Mouse (Mus musculus): Measurements from ENCODE around the gene Exog. TPM values are rescaled to one million over a fixed set of nuclear protein-coding genes. Genes with fewer than 3 reads are reported as not detected.
A peak's percentile ranks its signal among the peaks of the same experiment; 100 is the strongest.

The Exog gene
- polyA plus RNA-seq (2012): 0.06 TPM in 2 replicates

- H3K4me3 ChIP-seq (replicated peaks): peak within 1 kb of the TSS; percentile 75
- peaks cover 24% of the 10 kb centered on the region for H3K4me1 ChIP-seq (ENCODE audit: control insufficient read depth)
- no peaks in the 10 kb centered on the region for H3K27me3 ChIP-seq (ENCODE audit: control insufficient read depth)
- no peak for TF ChIP-seq GATA1 (IDR thresholded peaks at IDR 0.05; ENCODE audit: low read length)
- TF ChIP-seq TAL1 (IDR thresholded peaks at IDR 0.05; ENCODE audit: low read length): no peak
- no peaks in the 10 kb centered on the region for H3K9me3 ChIP-seq (ENCODE audit: control insufficient read depth, low read length)
- peaks cover 29% of the 10 kb centered on the region for H3K36me3 ChIP-seq (ENCODE audit: control insufficient read depth)
Measured at GRCm38 (mm10) chr9:119444738-119445429, at the start of gene Exog. TSS of gene Exog (plus strand) at chr9:119444943.

DNA sequence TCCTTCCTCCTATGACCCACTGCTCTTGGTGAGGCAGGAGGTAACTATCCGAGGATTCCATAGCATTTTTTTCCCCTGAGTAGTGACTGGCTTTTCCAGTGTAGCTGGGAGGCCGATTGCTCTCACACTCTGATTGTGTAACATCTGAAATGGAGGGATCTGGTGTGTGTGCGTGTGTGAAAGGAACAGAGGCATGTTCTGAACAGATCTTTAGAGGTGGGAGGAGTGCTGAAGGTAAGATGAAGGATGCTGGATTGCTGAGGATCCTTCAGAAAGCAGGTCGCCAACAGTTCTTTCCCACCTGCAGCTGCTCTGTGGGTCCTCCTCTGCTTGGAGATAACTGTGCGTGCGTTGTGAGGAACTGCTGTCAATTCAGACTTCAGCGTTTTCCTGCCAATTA, 43.4 kb upstream of the Exog start:
- TF ChIP-seq GATA1 (IDR thresholded peaks at IDR 0.05; ENCODE audit: low read length) (no peak), TAL1 (IDR thresholded peaks at IDR 0.05; ENCODE audit: low read length) (no peak)

DNA sequence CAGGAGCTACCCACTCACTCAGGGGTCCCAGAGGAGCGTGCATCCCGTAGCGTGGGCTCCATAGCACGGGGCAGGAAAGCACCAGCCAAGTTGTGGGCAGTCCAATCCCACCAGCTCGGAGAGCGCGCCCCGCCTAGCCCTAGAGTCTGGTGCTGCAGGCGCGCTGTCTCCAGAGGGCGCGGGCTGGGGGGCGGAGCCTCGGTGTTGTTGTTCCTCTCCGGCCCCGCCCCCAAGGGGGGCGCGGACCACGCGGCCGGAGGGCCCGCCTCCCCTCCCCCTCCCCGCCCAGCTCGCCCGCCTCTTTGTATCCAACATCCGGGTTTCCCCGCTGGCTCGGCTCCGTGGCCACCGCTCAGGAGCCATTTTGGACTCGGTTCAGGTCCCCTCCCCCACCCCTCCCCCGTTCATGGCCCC, 42.9 kb upstream of the Exog start, which contains the start of gene Acvr2b:
Gene Acvr2b (plus strand): TSS at position 318 of the 414 bp plus-strand sequence.
- H3K27me3 ChIP-seq (ENCODE audit: control insufficient read depth): peaks cover 46% of the 10 kb centered on the region
- TF ChIP-seq TAL1 (IDR thresholded peaks at IDR 0.05; ENCODE audit: low read length) (no peak), GATA1 (IDR thresholded peaks at IDR 0.05; ENCODE audit: low read length) (no peak)

More for the DNA sequence above, 43.4 kb upstream of the Exog start:
- H3K4me1 ChIP-seq (ENCODE audit: control insufficient read depth): peaks cover 16% of the 10 kb centered on the region
- peaks cover 46% of the 10 kb centered on the region for H3K27me3 ChIP-seq (ENCODE audit: control insufficient read depth)
- no peaks in the 10 kb centered on the region for H3K9me3 ChIP-seq (ENCODE audit: control insufficient read depth, low read length)
- peak overlapping the region; percentile 60 for H3K4me3 ChIP-seq (replicated peaks)
- H3K36me3 ChIP-seq (ENCODE audit: control insufficient read depth): no peaks in the 10 kb centered on the region

DNA sequence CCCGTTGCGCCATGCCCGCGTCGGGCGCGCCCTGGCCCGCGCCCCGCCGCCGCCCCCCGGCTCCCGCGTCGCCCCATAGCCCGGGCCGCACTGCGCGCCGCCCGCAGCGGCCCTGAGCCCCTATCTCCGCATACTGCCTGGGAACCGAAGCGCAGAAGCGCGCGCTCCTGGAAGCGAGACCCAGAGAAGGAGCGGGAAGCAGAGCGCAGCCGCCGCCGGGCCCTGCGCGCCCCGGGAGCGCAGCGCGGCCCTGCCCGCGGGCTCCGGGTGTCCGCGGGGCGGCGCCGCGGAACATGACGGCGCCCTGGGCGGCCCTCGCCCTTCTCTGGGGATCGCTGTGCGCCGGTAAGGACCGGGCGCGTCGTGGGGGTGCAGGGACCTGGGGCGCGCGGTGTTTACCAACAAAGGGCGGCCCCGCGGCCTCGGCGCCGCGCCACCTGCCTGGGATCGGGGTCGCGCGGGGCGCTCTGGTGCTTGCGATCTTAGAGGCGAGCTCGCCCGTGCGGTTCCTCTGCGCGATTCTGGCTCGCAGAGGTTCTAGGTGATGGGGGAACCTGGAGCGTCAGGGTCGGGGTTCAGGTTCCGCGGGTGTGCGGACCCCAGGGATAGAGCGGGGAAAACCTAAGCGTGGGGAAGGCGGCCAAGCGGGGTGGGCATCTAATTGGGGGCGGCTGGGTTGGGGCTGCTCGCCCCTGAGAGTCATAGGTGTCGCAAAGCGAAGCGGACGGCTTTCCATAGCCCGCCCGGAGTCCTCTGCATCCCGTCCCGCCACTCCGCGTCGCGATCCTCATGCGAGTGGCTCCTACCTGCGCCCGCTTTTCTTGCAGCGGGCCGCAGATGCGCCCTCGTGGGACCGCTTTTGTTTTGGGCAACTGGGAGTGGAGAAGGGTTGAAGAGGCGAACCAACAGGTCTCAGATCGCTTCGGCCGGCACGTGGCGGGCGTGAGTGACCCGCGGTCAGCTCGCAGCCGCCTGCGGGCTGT, 42.2 kb upstream of the Exog start:
- no peaks in the 10 kb centered on the region for H3K36me3 ChIP-seq (ENCODE audit: control insufficient read depth)
- H3K27me3 ChIP-seq (ENCODE audit: control insufficient read depth): peaks cover 46% of the 10 kb centered on the region

More for the DNA sequence above, 42.9 kb upstream of the Exog start, which contains the start of gene Acvr2b:
- Histone ChIP-seq H3K4me3 (replicated peaks) (peak within 1 kb of the TSS; percentile 60), H3K36me3 (ENCODE audit: control insufficient read depth) (no peaks in the 10 kb centered on the region), H3K4me1 (ENCODE audit: control insufficient read depth) (peaks cover 16% of the 10 kb centered on the region), H3K9me3 (ENCODE audit: control insufficient read depth, low read length) (no peaks in the 10 kb centered on the region)

DNA sequence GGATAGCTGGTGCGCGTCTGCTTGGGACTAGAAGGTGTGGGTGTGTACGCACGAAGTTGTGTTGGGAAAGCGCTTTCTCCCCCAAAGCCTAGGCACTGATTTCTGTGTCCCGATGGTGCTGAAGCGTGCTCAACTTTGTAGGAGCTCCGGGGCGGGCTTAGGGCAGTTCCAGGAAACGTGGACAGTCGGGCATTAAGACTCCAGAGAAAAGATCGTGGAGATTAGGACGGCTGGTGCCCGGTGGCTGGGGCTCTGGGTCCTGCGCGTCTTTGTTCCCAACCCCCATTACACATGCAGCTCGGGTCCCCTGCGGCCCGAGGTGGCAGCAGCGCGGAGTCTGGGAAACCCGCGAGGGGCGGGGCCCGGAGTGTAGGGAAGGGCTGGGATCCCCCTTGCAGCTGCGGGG, 41.5 kb upstream of the Exog start:
- Histone ChIP-seq H3K36me3 (ENCODE audit: control insufficient read depth) (no peaks in the 10 kb centered on the region), H3K27me3 (ENCODE audit: control insufficient read depth) (peaks cover 46% of the 10 kb centered on the region), H3K4me1 (ENCODE audit: control insufficient read depth) (peaks cover 16% of the 10 kb centered on the region), H3K4me3 (replicated peaks) (peak overlapping the region; percentile 60), H3K9me3 (ENCODE audit: control insufficient read depth, low read length) (no peaks in the 10 kb centered on the region)
- TF ChIP-seq GATA1 (IDR thresholded peaks at IDR 0.05; ENCODE audit: low read length): no peak
- TF ChIP-seq TAL1 (IDR thresholded peaks at IDR 0.05; ENCODE audit: low read length): no peak

More for the DNA sequence above, 42.2 kb upstream of the Exog start:
- no peaks in the 10 kb centered on the region for H3K9me3 ChIP-seq (ENCODE audit: control insufficient read depth, low read length)
- TF ChIP-seq TAL1 (IDR thresholded peaks at IDR 0.05; ENCODE audit: low read length) (no peak), GATA1 (IDR thresholded peaks at IDR 0.05; ENCODE audit: low read length) (no peak)
- H3K4me1 ChIP-seq (ENCODE audit: control insufficient read depth): peaks cover 16% of the 10 kb centered on the region
- peak overlapping the region; percentile 60 for H3K4me3 ChIP-seq (replicated peaks)

DNA sequence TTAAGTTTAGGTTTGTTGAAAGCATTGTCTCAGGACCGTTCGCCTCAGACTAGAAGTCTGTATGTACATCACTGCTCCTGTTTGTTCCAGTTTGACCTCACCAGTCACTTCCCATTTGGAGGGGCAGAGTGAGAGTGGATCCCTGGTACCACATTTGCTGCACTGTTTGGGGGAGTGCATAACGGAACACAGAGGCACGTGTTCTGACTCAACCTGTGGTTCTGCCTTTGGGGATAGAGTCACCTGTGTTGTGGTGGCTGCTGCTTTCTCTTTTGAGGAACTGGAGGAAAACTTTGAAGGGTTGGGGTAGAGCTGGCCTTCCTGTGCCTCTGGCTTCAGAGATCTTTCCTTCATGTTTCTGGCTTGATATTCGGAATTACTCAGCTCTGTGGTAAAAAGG, 40.7 kb upstream of the Exog start:
- Histone ChIP-seq H3K9me3 (ENCODE audit: control insufficient read depth, low read length) (no peaks in the 10 kb centered on the region), H3K27me3 (ENCODE audit: control insufficient read depth) (peaks cover 46% of the 10 kb centered on the region), H3K4me3 (replicated peaks) (no peak overlapping the region), H3K4me1 (ENCODE audit: control insufficient read depth) (peaks cover 16% of the 10 kb centered on the region), H3K36me3 (ENCODE audit: control insufficient read depth) (no peaks in the 10 kb centered on the region)
- TF ChIP-seq GATA1 (IDR thresholded peaks at IDR 0.05; ENCODE audit: low read length) (no peak), TAL1 (IDR thresholded peaks at IDR 0.05; ENCODE audit: low read length) (no peak)

DNA sequence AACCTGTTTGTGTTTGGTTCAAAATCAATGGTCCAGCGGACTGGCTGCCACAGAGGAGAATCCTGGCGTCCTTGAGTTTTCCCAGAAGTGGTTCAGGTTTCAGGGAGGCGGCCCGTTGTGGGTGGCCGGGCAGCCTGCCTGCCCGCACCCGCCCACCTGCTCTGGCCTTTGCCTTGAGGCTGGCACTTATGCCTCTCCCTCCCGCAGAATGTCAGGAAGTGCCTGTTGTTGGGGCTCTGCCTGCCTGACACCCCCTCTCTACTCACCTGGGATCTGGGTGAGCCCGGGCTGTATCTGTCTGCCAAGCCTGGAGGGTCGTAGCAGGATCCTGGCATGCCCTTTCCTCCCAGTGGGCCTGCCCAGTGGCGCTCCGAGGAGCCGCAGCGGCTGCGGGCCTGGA, 36.9 kb upstream of the Exog start:
- no peak overlapping the region for H3K4me3 ChIP-seq (replicated peaks)
- TF ChIP-seq GATA1 (IDR thresholded peaks at IDR 0.05; ENCODE audit: low read length): no peak
- H3K36me3 ChIP-seq (ENCODE audit: control insufficient read depth): no peaks in the 10 kb centered on the region
- peaks cover 27% of the 10 kb centered on the region for H3K27me3 ChIP-seq (ENCODE audit: control insufficient read depth)
- peaks cover 6% of the 10 kb centered on the region for H3K4me1 ChIP-seq (ENCODE audit: control insufficient read depth)
- H3K9me3 ChIP-seq (ENCODE audit: control insufficient read depth, low read length): peaks cover 2% of the 10 kb centered on the region; the same call in 1 of the 2 replicates

DNA sequence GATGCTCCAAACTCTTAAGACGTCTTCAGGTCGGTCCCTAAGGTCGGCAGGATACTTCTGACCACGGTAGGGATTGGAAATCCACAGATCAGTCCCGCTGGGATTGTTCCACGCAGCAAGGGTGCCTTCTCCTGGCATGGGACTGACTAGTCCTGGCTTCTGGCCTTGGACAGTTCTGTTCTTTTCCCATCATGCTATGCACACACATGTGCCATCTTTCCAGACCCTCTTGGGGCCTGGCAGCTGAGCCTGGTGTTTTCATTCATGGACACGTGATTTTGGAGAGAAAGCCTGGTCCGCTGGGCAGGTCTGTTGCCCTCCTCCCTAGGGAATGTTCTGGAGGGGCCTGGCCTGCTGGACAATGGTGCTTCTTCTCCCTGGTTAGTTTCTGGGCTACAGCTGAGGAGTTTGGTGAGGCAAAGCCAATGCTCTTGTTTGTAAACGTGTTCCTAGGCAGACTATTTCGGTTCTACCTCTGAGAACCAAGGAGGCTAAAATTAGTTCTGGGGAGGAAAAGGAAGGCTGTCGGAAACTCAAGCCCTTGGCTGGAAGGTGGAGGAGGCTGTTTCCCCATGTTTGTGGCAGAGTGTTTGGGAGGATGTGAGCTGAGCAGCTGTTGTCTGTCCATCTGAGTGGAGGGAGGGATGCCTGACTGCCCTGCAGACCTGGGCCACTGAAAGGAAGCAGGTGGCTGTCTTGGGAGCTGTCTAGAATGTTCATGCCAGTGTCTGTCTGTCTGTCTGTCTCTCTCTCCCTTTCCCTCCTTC, 35.7 kb upstream of the Exog start:
- TF ChIP-seq TAL1 (IDR thresholded peaks at IDR 0.05; ENCODE audit: low read length) (no peak), GATA1 (IDR thresholded peaks at IDR 0.05; ENCODE audit: low read length) (no peak)
- Histone ChIP-seq H3K9me3 (ENCODE audit: control insufficient read depth, low read length) (peaks cover 6% of the 10 kb centered on the region), H3K27me3 (ENCODE audit: control insufficient read depth) (peaks cover 15% of the 10 kb centered on the region), H3K4me1 (ENCODE audit: control insufficient read depth) (no peaks in the 10 kb centered on the region), H3K36me3 (ENCODE audit: control insufficient read depth) (no peaks in the 10 kb centered on the region; the same call in 1 of the 2 replicates), H3K4me3 (replicated peaks) (no peak overlapping the region)

All from erythroblast, embryonic 14.5 days (primary cell).